Mouse (Mus musculus) megakaryocyte, adult 5-6 weeks (primary cell): Measurements from ENCODE around the gene Btbd2. TPM values are rescaled to one million over a fixed set of nuclear protein-coding genes. Genes with fewer than 3 reads are reported as not detected.

ENCODE experiments used
- ATAC-seq: 2 replicates; pipeline ENCODE4 v1.8.0; 2016; ENCODE audit warnings: mild to moderate bottlenecking, inconsistent platforms; ENCODE audit not compliant: poor library complexity, severe bottlenecking
- total RNA-seq, 2 experiments: library from RNA; stranded (forward) in 1 of 2; stranded (reverse) in 1 of 2; fragments of 153-499, 151-499 nt in 1 of 2; fragments of 221-1000, 200-1000 nt in 1 of 2; gene quantifications; 2 replicates each; pipeline versions ENCODE4 v1.2.3 to v1.2.4; 2015 to 2017

Btbd2 gene
- total RNA-seq, 2 experiments from 2014 or later: 8.4 to 16.5 TPM

DNA sequence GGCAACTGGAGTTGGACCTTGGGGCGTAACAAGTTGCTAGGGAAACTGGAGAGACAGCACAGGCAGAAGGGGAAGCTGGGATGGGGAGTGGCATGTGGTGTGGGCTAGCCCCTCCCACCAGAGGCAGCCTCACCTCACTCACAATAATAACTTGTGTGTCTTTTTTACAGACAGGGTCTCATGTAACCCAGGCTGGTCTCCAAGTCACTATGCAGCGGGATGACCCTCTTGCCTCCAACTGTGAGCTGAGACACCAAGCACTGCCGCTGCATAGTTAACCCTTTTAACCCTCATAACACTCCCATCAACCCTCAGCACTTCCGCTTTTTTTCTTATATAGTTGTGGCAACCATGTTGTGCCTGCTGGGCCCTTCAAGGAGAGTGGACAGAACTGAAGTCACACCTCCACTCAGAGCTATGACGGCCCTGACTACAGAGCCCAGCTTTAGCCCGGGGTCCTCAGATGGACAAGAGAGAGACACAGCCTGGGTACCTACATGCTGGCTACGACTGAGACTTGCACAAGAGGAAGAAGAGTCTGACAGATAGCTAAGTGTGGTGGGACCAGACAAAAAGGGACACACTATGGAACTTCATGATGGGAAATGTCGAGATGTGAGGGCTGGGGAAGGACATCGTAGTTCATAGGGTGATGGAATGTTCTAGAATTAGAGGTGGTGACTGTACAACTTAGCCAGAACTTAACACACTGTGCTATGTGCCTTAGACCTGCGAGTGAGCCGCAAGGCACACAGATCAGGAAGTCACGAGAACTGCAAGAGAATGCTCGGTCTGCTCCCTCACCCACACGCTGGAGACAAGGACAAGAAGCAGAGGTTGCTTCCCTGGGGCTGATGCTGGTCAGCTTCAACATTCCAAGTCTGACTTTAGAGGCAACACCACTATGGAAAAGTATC lies 35.6 kb upstream of the Btbd2 start:
- peak; percentile 60 for ATAC-seq

DNA sequence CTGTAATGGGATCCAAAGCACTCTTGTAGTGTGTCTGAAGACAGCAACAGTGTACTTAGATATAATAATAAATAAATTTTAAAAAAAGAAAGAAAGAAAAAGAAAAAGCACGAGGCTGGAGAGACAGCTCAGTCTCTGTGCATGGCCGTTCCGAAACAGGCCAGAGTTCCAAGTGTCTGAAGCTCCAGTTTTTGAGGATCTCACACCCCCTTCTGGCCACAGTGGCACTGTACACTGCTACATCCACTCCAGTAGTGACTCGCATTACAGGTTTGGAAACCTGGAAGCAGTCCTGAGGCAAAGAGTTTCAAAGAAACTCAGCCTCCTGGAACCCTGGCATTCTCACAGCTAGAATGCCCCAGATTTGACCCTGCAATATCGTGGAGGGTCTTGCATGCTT lies 31.0 kb upstream of the Btbd2 start:
- peak; percentile 50 for ATAC-seq

DNA sequence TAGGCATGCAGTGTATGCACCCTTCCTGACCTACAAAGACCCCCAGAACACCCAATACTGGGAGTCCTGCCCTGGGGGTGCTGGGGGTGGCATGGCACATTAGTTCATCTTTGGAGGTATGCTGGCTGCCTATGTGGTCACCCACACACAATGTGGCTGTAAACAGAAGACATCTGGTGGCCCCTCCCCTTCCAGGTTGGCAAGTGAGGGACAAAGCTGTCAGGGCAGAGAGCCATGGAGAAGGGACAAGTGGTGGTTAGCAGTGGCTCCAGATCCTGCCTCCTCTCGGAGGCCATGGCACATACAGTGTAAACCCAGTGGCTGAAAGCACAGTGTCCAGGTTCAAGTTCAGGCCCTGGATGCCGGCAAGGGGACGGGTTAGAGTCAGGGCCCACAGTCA lies 29.7 kb upstream of the Btbd2 start:
- no peak for ATAC-seq

DNA sequence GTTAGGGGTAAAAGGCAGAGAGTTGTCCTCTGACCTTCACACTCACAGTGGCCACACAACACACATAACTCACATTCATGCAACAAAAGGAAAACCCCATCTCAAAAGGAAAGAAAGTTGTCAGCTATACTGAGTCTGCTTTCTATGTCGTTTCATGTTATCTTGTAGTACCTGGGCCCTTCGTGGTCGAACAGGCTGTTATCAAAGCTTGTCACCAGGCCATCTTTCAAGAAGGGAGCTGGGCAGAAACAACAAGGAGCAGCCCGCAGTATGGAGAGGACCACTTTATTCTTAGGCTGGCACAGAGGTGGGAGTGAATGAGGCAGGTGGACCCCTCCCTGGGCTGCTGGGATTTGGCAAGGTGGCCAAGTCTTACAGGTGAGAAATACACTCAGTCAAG lies 28.1 kb upstream of the Btbd2 start:
- no peak for ATAC-seq

DNA sequence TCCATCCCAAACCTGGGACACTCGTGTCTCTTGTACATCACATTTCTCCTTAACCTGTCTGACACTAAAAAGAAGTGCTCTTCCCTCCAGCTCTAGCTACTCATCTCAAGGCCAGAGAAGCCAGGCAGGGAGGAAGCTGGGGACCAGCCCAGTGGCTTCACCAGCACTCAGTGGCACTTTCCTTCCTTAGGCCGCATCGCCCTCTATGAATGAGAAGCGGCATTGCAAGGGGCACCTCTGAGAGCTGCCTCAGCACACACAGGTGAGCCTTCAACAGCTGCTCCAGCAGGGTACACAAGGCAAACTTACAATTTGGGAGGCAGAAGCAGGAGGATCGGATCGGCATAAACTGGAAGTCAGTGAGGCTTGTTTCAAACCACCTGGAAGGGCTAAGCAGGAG lies 27.3 kb upstream of the Btbd2 start:
- peak; percentile 81 for ATAC-seq

GRCm38 (mm10) chr10:80683647-80684046 lies 26.8 kb upstream of the Btbd2 start:
- ATAC-seq: no peak

DNA sequence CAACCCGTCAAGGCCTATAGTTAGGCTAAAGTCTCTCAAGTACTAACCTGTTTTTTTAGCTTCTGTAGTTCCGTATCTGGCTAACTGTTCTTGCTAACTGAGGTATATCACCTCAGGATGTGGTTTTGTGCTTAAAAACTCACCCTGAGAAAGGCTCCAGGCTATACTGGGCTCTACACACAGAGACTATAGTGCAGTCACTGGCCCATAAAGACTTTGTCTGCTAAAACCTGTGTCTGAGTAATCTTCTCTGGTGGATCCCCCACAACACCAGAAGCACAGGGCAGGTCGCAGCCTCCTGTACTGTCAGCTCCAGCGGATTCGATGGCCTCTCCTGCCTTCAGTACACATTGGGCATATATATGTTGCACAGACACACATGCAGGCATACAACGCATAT lies 25.1 kb upstream of the Btbd2 start:
- ATAC-seq: no peak

DNA sequence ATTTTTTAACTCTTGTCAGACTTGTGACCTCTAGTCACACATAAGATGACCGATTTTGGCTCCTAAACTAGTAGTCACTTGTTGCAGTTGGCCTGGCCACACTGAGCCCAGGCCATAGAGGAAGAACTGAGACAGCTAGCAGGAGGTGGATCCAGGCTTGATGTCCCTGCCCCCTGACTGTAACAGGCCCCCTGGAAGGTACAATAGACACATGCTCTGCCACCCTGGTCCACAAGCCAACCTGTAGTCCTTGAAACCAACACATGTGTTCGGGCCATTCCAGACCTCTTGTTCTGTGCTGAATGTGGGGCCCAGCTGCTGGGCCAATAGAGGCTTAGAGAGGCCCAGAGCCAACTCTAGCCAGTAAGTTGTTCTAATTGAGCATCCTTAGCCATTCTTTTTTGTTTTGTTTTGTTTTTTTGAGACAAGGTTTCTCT lies 23.4 kb upstream of the Btbd2 start:
- ATAC-seq: no peak

- no peak for ATAC-seq
Observed at GRCm38 (mm10) chr10:80679556-80680259, 22.8 kb upstream of the Btbd2 start.

GRCm38 (mm10) chr10:80678601-80679377 lies 21.9 kb upstream of the Btbd2 start:
- ATAC-seq: no peak

- ATAC-seq: peak; percentile 55
Observed at GRCm38 (mm10) chr10:80677942-80678436, 21.1 kb upstream of the Btbd2 start, which contains the start of gene Mknk2. Mknk2 (minus strand) TSS chr10:80678112.

GRCm38 (mm10) chr10:80677128-80677875 lies 20.4 kb upstream of the Btbd2 start:
- ATAC-seq: 0 out of 2 replicates have a peak, but pooled peaks have one; percentile 3

GRCm38 (mm10) chr10:80676198-80676928 lies 19.5 kb upstream of the Btbd2 start:
- peak; percentile 66 for ATAC-seq

- peak; percentile 0; the same call in 1 of the 2 replicates for ATAC-seq
Observed at GRCm38 (mm10) chr10:80675405-80676197, 18.7 kb upstream of the Btbd2 start.

GRCm38 (mm10) chr10:80674851-80675404 lies 18.1 kb upstream of the Btbd2 start:
- ATAC-seq: no peak

- ATAC-seq: no peak
Observed at GRCm38 (mm10) chr10:80674161-80674711, 17.4 kb upstream of the Btbd2 start.

DNA sequence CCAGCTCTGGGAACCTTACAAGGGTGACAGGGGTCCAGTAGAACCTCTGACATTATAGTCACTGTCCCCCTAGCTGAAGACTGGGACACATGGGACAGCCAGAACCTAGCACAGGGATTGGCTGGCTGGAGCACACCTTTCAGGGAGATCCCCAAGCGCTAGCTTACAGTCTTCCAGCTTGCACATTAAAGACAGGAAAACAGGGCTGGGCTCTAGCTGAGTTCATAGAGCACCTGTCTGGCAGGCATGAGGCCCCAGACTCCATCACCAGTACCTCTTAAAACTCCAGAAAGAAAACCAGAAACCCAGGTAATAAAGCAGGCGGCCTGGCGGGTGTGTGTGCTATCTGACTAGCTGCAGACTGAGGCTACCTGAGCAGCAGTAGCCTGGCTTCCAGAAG lies 16.8 kb upstream of the Btbd2 start:
- ATAC-seq: no peak
